Mouse (Mus musculus): ENCODE data around the gene Zbtb12. TPM values are rescaled to one million over a fixed set of nuclear protein-coding genes. Genes with fewer than 3 reads are reported as not detected.

Zbtb12 gene
- polyA plus RNA-seq, 1 experiment from 2014 or later = 2.8 TPM

- no peak for ATAC-seq
- no peaks in the 10 kb centered on the region for H3K27me3 ChIP-seq (replicated peaks)
- H3K4me3 ChIP-seq (replicated peaks) = no peak overlapping the region
- no peak overlapping the region for H3K9ac ChIP-seq
- no peak overlapping the region for H3K27ac ChIP-seq
- H3K36me3 ChIP-seq = no peaks in the 10 kb centered on the region
- H3K4me1 ChIP-seq (replicated peaks) = peaks cover 12% of the 10 kb centered on the region; the same call in 1 of the 2 replicates
- WGBS = 74% methylated on average over 3 of the region's 3 CpGs
- H3K9me3 ChIP-seq = no peaks in the 10 kb centered on the region
- no peak overlapping the region for H3K4me2 ChIP-seq (replicated peaks)
Measured at GRCm38 (mm10) chr17:34883332-34883731, 4.0 kb downstream of the Zbtb12 start.

GRCm38 (mm10) chr17:34884704-34885103, 5.4 kb downstream of the Zbtb12 start:
- H3K4me3 ChIP-seq (replicated peaks) = no peak overlapping the region
- no peaks in the 10 kb centered on the region for H3K27me3 ChIP-seq (replicated peaks)
- H3K4me2 ChIP-seq (replicated peaks) = no peak overlapping the region
- peaks cover 9% of the 10 kb centered on the region; the same call in 1 of the 2 replicates for H3K4me1 ChIP-seq (replicated peaks)
- no peak for ATAC-seq
- no peaks in the 10 kb centered on the region for H3K36me3 ChIP-seq
- H3K9me3 ChIP-seq = no peaks in the 10 kb centered on the region
- H3K27ac ChIP-seq = no peak overlapping the region
- no peak overlapping the region for H3K9ac ChIP-seq
- 84% methylated on average over 6 of the region's 6 CpGs for WGBS

GRCm38 (mm10) chr17:34885615-34886014, 6.3 kb downstream of the Zbtb12 start:
- Histone ChIP-seq H3K4me2 (replicated peaks) (no peak overlapping the region), H3K9ac (no peak overlapping the region), H3K4me1 (replicated peaks) (peaks cover 5% of the 10 kb centered on the region; the same call in 1 of the 2 replicates), H3K9me3 (no peaks in the 10 kb centered on the region), H3K4me3 (replicated peaks) (no peak overlapping the region), H3K27me3 (replicated peaks) (no peaks in the 10 kb centered on the region), H3K27ac (no peak overlapping the region), H3K36me3 (no peaks in the 10 kb centered on the region)
- no peak for ATAC-seq
- 75% methylated on average over 3 of the region's 3 CpGs for WGBS

GRCm38 (mm10) chr17:34887942-34888341, 8.7 kb downstream of the Zbtb12 start:
- H3K9me3 ChIP-seq = no peaks in the 10 kb centered on the region
- no peak overlapping the region for H3K4me2 ChIP-seq (replicated peaks)
- H3K4me1 ChIP-seq (replicated peaks) = 0 out of 2 replicates have a peak, but pooled peaks cover 2% of the 10 kb centered on the region
- no peaks in the 10 kb centered on the region for H3K36me3 ChIP-seq
- no peak overlapping the region for H3K4me3 ChIP-seq (replicated peaks)
- no peaks in the 10 kb centered on the region for H3K27me3 ChIP-seq (replicated peaks)
- ATAC-seq = no peak
- 92% methylated on average over 5 of the region's 5 CpGs for WGBS
- H3K9ac ChIP-seq = no peak overlapping the region
- no peak overlapping the region for H3K27ac ChIP-seq

GRCm38 (mm10) chr17:34890074-34890743, 10.9 kb downstream of the Zbtb12 start:
- WGBS = 84% methylated on average over 12 of the region's 12 CpGs
- H3K9me3 ChIP-seq = no peaks in the 10 kb centered on the region
- no peak overlapping the region for H3K9ac ChIP-seq
- H3K4me1 ChIP-seq (replicated peaks) = peaks cover 8% of the 10 kb centered on the region
- no peak for ATAC-seq
- H3K36me3 ChIP-seq = no peaks in the 10 kb centered on the region
- no peaks in the 10 kb centered on the region for H3K27me3 ChIP-seq (replicated peaks)
- no peak overlapping the region for H3K4me2 ChIP-seq (replicated peaks)
- H3K27ac ChIP-seq = no peak overlapping the region
- no peak overlapping the region for H3K4me3 ChIP-seq (replicated peaks)

GRCm38 (mm10) chr17:34891377-34891776, 12.1 kb downstream of the Zbtb12 start:
- Histone ChIP-seq H3K4me2 (replicated peaks) (no peak overlapping the region), H3K4me3 (replicated peaks) (no peak overlapping the region), H3K4me1 (replicated peaks) (peaks cover 19% of the 10 kb centered on the region), H3K9ac (no peak overlapping the region), H3K36me3 (peaks cover 6% of the 10 kb centered on the region), H3K9me3 (no peaks in the 10 kb centered on the region), H3K27ac (no peak overlapping the region), H3K27me3 (replicated peaks) (no peaks in the 10 kb centered on the region)
- ATAC-seq = no peak
- 98% methylated on average over 2 of the region's 2 CpGs for WGBS

GRCm38 (mm10) chr17:34893072-34893824, 14.0 kb downstream of the Zbtb12 start:
- no peak for ATAC-seq
- no peaks in the 10 kb centered on the region for H3K27me3 ChIP-seq (replicated peaks)
- H3K36me3 ChIP-seq = peaks cover 8% of the 10 kb centered on the region

GRCm38 (mm10) chr17:34894074-34894597, 14.9 kb downstream of the Zbtb12 start:
- Histone ChIP-seq H3K4me2 (replicated peaks) (peak overlapping the region; percentile 82), H3K9ac (peak overlapping the region; percentile 93), H3K4me3 (replicated peaks) (peak overlapping the region; percentile 78), H3K27ac (peak overlapping the region; percentile 94), H3K4me1 (replicated peaks) (peaks cover 29% of the 10 kb centered on the region), H3K27me3 (replicated peaks) (no peaks in the 10 kb centered on the region), H3K9me3 (no peaks in the 10 kb centered on the region), H3K36me3 (peaks cover 8% of the 10 kb centered on the region)
- ATAC-seq = peak; percentile 88
- 2% methylated on average over 28 of the region's 51 CpGs for WGBS

More at GRCm38 (mm10) chr17:34893072-34893824, 14.0 kb downstream of the Zbtb12 start:
- Histone ChIP-seq H3K9ac (no peak overlapping the region), H3K4me2 (replicated peaks) (peak overlapping the region; percentile 82), H3K4me1 (replicated peaks) (peaks cover 29% of the 10 kb centered on the region), H3K4me3 (replicated peaks) (peak overlapping the region; percentile 78; the same call in 1 of the 2 replicates), H3K27ac (peak overlapping the region; percentile 94), H3K9me3 (no peaks in the 10 kb centered on the region)
- 75% methylated on average over 12 of the region's 12 CpGs for WGBS

- WGBS = 8% methylated on average over 51 of the region's 51 CpGs
- Histone ChIP-seq H3K27ac (peak overlapping the region; percentile 94), H3K27me3 (replicated peaks) (no peaks in the 10 kb centered on the region), H3K4me1 (replicated peaks) (peaks cover 29% of the 10 kb centered on the region), H3K9ac (peak overlapping the region; percentile 93), H3K4me3 (replicated peaks) (peak overlapping the region; percentile 78), H3K9me3 (no peaks in the 10 kb centered on the region), H3K36me3 (peaks cover 8% of the 10 kb centered on the region), H3K4me2 (replicated peaks) (peak overlapping the region; percentile 82)
- ATAC-seq = peak; percentile 23; the same call in 1 of the 2 replicates
Measured at GRCm38 (mm10) chr17:34894801-34895530, 15.7 kb downstream of the Zbtb12 start.

GRCm38 (mm10) chr17:34895724-34896123, 16.4 kb downstream of the Zbtb12 start:
- H3K27ac ChIP-seq = peak overlapping the region; percentile 94
- H3K27me3 ChIP-seq (replicated peaks) = no peaks in the 10 kb centered on the region
- H3K9me3 ChIP-seq = no peaks in the 10 kb centered on the region
- peak overlapping the region; percentile 82 for H3K4me2 ChIP-seq (replicated peaks)
- peaks cover 29% of the 10 kb centered on the region for H3K4me1 ChIP-seq (replicated peaks)
- peaks cover 8% of the 10 kb centered on the region for H3K36me3 ChIP-seq
- H3K4me3 ChIP-seq (replicated peaks) = peak overlapping the region; percentile 78
- 93% methylated on average over 15 of the region's 15 CpGs for WGBS
- peak overlapping the region; percentile 93 for H3K9ac ChIP-seq
- no peak for ATAC-seq

- Histone ChIP-seq H3K4me3 (replicated peaks) (no peak overlapping the region), H3K4me1 (replicated peaks) (peaks cover 29% of the 10 kb centered on the region), H3K4me2 (replicated peaks) (peak overlapping the region; percentile 82; the same call in 1 of the 2 replicates), H3K36me3 (peaks cover 11% of the 10 kb centered on the region), H3K27ac (peak overlapping the region; percentile 41; the same call in 1 of the 2 replicates), H3K9me3 (no peaks in the 10 kb centered on the region), H3K9ac (0 out of 2 replicates have a peak overlapping the region, but pooled peaks have one; percentile 93), H3K27me3 (replicated peaks) (no peaks in the 10 kb centered on the region)
- ATAC-seq = no peak
- WGBS = 85% methylated on average over 17 of the region's 17 CpGs
Measured at GRCm38 (mm10) chr17:34896366-34896765, 17.1 kb downstream of the Zbtb12 start.

Data from intestine, embryonic 15.5 days (tissue).